Mouse (Mus musculus): Measurements from ENCODE around the gene Plekhm2. TPM values are rescaled to one million over a fixed set of nuclear protein-coding genes. Genes with fewer than 3 reads are reported as not detected.

Plekhm2 gene
- total RNA-seq, 2 experiments from 2014 or later, result 94.1 to 109 TPM

- intact Hi-C loops (cut with DNase I), result loop anchor here (1.0 to 5.0 kb wide), 2 partner anchors 59 to 128 kb away; partner anchors contain the start of genes Casp9, Ddi2 and Dnajc16
- DNase-seq (ENCODE audit: low spot score), result peak; percentile 68
These were observed 521 bp downstream of the Plekhm2 start for GRCm38 (mm10) chr4:141664011-141664745.

- DNase-seq (ENCODE audit: low spot score), result peak; percentile 19
- intact Hi-C loops (cut with DNase I), result loop anchor here (5.0 kb wide), 1 partner anchor 129 kb away; the partner anchor contains the start of genes Casp9 and Dnajc16
These were observed 1.4 kb downstream of the Plekhm2 start for GRCm38 (mm10) chr4:141663122-141663931.

GRCm38 (mm10) chr4:141660884-141661283 lies 3.8 kb downstream of the Plekhm2 start:
- intact Hi-C loops (cut with DNase I), result loop anchor here (5.0 kb wide), 1 partner anchor 131 kb away; the partner anchor contains the start of genes Casp9 and Dnajc16
- no peak for DNase-seq (ENCODE audit: low spot score)

- no peak for DNase-seq (ENCODE audit: low spot score)
- intact Hi-C loops (cut with DNase I), result loop anchor here (5.0 kb wide), 1 partner anchor 133 kb away; the partner anchor contains the start of genes Casp9 and Dnajc16
These were observed 5.0 kb downstream of the Plekhm2 start for GRCm38 (mm10) chr4:141659739-141660138.

- intact Hi-C loops (cut with DNase I), result no loop called here
These were observed 5.7 kb downstream of the Plekhm2 start for GRCm38 (mm10) chr4:141658846-141659484.

GRCm38 (mm10) chr4:141656932-141657331 lies 7.8 kb downstream of the Plekhm2 start:
- intact Hi-C loops (cut with DNase I), result no loop called here
- no peak for DNase-seq (ENCODE audit: low spot score)

More at GRCm38 (mm10) chr4:141658846-141659484, 5.7 kb downstream of the Plekhm2 start:
- DNase-seq (ENCODE audit: low spot score), result no peak

- DNase-seq (ENCODE audit: low spot score), result peak; percentile 33
- intact Hi-C loops (cut with DNase I), result no loop called here
These were observed 8.6 kb downstream of the Plekhm2 start for GRCm38 (mm10) chr4:141655908-141656608.

- intact Hi-C loops (cut with DNase I), result no loop called here
- DNase-seq (ENCODE audit: low spot score), result no peak
These were observed 10.2 kb downstream of the Plekhm2 start for GRCm38 (mm10) chr4:141654509-141654908.

GRCm38 (mm10) chr4:141653813-141654212 lies 10.9 kb downstream of the Plekhm2 start:
- intact Hi-C loops (cut with DNase I), result no loop called here
- DNase-seq (ENCODE audit: low spot score), result no peak

- DNase-seq (ENCODE audit: low spot score), result no peak
- intact Hi-C loops (cut with DNase I), result no loop called here
These were observed 11.7 kb downstream of the Plekhm2 start for GRCm38 (mm10) chr4:141653044-141653443.

- intact Hi-C loops (cut with DNase I), result no loop called here
- DNase-seq (ENCODE audit: low spot score), result no peak
These were observed 12.8 kb downstream of the Plekhm2 start for GRCm38 (mm10) chr4:141651944-141652343.

GRCm38 (mm10) chr4:141651286-141651685 lies 13.4 kb downstream of the Plekhm2 start:
- no peak for DNase-seq (ENCODE audit: low spot score)
- intact Hi-C loops (cut with DNase I), result no loop called here

- intact Hi-C loops (cut with DNase I), result no loop called here
These were observed 15.5 kb downstream of the Plekhm2 start for GRCm38 (mm10) chr4:141649244-141649643.

GRCm38 (mm10) chr4:141648262-141648661 lies 16.4 kb downstream of the Plekhm2 start:
- DNase-seq (ENCODE audit: low spot score), result no peak
- intact Hi-C loops (cut with DNase I), result no loop called here

More at GRCm38 (mm10) chr4:141649244-141649643, 15.5 kb downstream of the Plekhm2 start:
- DNase-seq (ENCODE audit: low spot score), result no peak

GRCm38 (mm10) chr4:141647187-141647586 lies 17.5 kb downstream of the Plekhm2 start:
- DNase-seq (ENCODE audit: low spot score), result no peak
- intact Hi-C loops (cut with DNase I), result no loop called here

- no peak for DNase-seq (ENCODE audit: low spot score)
- intact Hi-C loops (cut with DNase I), result no loop called here
These were observed 18.7 kb downstream of the Plekhm2 start for GRCm38 (mm10) chr4:141645988-141646387.

- DNase-seq (ENCODE audit: low spot score), result peak; percentile 64
- intact Hi-C loops (cut with DNase I), result no loop called here
These were observed 21.4 kb downstream of the Plekhm2 start for GRCm38 (mm10) chr4:141643118-141643855.

- intact Hi-C loops (cut with DNase I), result no loop called here
- no peak for DNase-seq (ENCODE audit: low spot score)
These were observed 22.5 kb downstream of the Plekhm2 start for GRCm38 (mm10) chr4:141641961-141642811.

Measured in heart, postnatal 25 days (tissue).